In the genomic region with DNA sequence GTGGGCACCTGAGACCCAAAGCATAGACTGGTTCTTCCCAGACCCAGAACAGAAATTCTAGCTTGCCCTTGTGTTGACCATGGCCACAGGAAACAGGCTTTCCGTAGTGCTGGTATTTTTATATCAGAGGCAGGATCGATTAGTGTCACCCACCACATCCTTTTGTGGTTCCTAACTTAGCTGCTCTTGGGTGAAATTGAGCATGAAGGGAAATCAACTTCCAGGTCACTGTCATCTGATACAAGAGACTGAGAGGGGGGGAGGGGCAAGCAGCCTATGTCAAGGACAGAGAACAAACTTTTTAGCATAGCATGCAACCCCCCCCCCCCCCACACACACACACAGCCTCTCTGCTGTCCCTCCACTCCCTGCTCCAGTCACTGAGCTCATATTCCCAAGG, we compare ENCODE assay signal across 27 mouse cellular contexts. TPM values are rescaled to one million over a fixed set of nuclear protein-coding genes. Genes with fewer than 3 reads are reported as not detected.
"Had no signal": no experiment of that assay in that cellular context is flagged by ENCODE, and none has a peak within 500 bp of the region (broad histone marks: within the 10 kb centered on the region; RNA-seq: fewer than 3 reads in every experiment).

No protein-coding gene starts in this region.

- H3K9me3 ChIP-seq: intestine, embryonic 15.5 days; kidney, embryonic 15.5 days; limb, embryonic 12.5 days; limb, embryonic 15.5 days; midbrain, embryonic 15.5 days; neural tube, embryonic 12.5 days; neural tube, embryonic 15.5 days had no signal

- H3K27me3 ChIP-seq: intestine, embryonic 15.5 days; kidney, embryonic 15.5 days; midbrain, embryonic 15.5 days; neural tube, embryonic 12.5 days; neural tube, embryonic 15.5 days had no signal

- DNase-seq: kidney, adult 11 months; kidney, adult 8-10 months; kidney, postnatal 10 days; kidney, postnatal 36 days; layer of hippocampus, postnatal 36 days; left cerebral cortex, postnatal 4 days; liver, postnatal 0 days; lung, embryonic 14.5 days; right cerebral cortex, adult 18-20 months; right cerebral cortex, postnatal 25 days; thymus, adult 18-20 months; thymus, postnatal 14 days; thymus, postnatal 4 days had no signal

- H3K27ac ChIP-seq: intestine, embryonic 15.5 days; kidney, embryonic 15.5 days; left cerebral cortex, adult 2 months; limb, embryonic 12.5 days; limb, embryonic 15.5 days; liver, embryonic 14.5 days; macrophage; midbrain, embryonic 15.5 days; neural tube, embryonic 12.5 days; neural tube, embryonic 15.5 days had no signal

- H3K36me3 ChIP-seq: intestine, embryonic 15.5 days; kidney, embryonic 15.5 days; limb, embryonic 12.5 days; limb, embryonic 15.5 days; midbrain, embryonic 15.5 days; neural tube, embryonic 12.5 days; neural tube, embryonic 15.5 days had no signal

- H3K9ac ChIP-seq: intestine, embryonic 15.5 days; kidney, embryonic 15.5 days; limb, embryonic 12.5 days; limb, embryonic 15.5 days; liver, embryonic 14.5 days; liver, postnatal 0 days; lung, embryonic 14.5 days; midbrain, embryonic 15.5 days; neural tube, embryonic 12.5 days; neural tube, embryonic 15.5 days had no signal

- ATAC-seq: intestine, embryonic 15.5 days; liver, postnatal 0 days; lung, postnatal 0 days; midbrain, embryonic 15.5 days had no signal

- H3K4me1 ChIP-seq: intestine, embryonic 15.5 days; limb, embryonic 12.5 days; limb, embryonic 15.5 days; midbrain, embryonic 15.5 days; neural tube, embryonic 12.5 days; neural tube, embryonic 15.5 days had no signal

- H3K4me3 ChIP-seq: intestine, embryonic 15.5 days; kidney, embryonic 15.5 days; left cerebral cortex, adult 2 months; limb, embryonic 12.5 days; limb, embryonic 15.5 days; midbrain, embryonic 15.5 days; neural tube, embryonic 12.5 days; neural tube, embryonic 15.5 days had no signal

RNA-seq across cellular contexts. Expression of a gene that starts 26.8 kb away (rescaled TPM):
- total RNA-seq: megakaryocyte-erythroid progenitor cell, adult 5-6 weeks had no signal
- polyA plus RNA-seq: macrophage had no signal

RNA-seq across cellular contexts. Expression of a gene that starts 41.3 kb away (rescaled TPM):
- total RNA-seq: megakaryocyte-erythroid progenitor cell, adult 5-6 weeks had no signal
- polyA plus RNA-seq: liver, embryonic 11.5 days; liver, embryonic 14.5 days; liver, postnatal 0 days; macrophage; spleen, adult 2 months had no signal
